Mouse (Mus musculus): Measurements from ENCODE around the gene Gm2310.
"Not testable (repeated sequence)": the region's sequence is repeated elsewhere in the genome, so short reads cannot be mapped to it uniquely, and the experiment has no call there.

Gm2310 gene

DNA sequence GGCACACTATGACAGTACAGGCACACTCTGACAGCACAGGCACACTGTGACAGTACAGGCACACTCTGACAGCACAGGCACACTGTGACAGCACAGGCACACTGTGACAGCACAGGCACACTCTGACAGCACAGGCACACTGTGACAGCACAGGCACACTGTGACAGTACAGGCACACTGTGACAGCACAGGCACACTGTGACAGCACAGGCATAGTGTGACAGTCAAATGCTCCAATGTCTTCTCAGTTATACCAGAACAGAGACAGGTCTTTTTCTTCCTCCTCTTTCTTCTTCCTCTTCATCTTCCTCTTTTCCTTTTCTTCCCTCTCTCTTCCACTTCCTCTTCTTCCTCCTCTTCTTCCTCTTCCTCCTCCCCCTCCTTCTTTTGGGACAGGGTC is at the start of gene Gm2310:
Gm2310 (minus strand) TSS at position 101 of the 400 bp plus-strand sequence.
- DNase-seq (ENCODE audit: low read depth, low spot score), result not testable (repeated sequence)

DNA sequence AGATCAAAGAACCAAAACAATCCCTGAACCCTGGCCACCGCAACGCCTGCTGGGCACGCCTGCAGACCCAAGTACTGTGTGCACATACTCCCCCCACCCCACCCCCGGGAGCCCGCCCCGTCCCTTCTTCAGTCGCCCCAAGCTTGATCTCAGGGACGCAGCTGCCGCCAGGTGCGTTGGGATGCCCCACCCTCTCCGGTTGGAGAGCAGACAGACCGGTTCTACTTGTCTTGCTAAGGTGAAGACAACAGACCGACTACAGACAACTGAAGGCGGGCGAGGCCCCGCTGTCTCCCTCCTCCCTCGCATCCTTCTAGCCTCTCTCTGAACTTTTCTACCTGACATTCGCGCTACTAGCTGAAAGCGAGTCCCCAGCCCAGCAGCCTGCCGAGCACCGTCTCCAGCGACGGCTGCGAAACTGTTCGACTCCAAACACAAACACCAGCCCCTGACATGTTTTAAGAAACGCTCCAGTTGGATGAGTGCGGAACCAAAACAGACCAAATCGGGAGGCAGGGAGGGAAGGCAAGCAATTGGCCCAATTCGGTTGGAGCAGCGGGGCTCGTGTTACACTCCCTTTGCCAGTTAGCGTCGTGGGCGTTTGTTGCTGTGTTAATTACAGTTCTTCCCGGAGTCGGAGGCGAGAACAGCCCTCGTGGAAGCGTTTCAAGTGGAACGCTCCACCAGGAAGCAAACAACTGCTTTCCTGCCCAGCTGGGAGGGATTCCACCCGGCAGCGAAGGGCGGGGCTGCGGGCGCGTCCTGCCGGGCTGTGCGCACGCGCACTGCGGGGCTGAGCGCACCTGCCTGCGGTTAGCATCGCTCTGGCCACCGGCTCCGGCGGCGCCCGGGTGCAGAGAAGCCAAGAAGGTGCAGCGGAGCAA is 49.1 kb upstream of the Gm2310 start:
- DNase-seq (ENCODE audit: low read depth, low spot score), result peak; percentile 67

DNA sequence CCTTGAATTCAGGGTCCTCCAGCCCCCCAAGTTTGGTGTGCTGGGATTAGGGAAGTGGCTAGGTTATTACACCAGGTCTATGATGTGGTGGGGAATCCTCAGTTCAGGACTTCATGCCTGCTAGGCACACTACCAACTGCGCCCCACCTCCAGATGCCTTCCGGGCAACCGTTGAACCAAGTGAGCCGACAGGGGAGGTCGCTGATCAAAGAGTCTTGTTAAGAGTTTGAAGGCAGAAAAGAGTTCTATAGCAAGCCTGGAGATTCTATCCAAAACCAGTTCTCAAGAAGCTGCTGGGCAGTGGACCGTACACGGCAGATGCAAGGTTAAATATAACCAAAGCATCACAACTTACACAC is 48.5 kb upstream of the Gm2310 start:
- DNase-seq (ENCODE audit: low read depth, low spot score), result no peak

DNA sequence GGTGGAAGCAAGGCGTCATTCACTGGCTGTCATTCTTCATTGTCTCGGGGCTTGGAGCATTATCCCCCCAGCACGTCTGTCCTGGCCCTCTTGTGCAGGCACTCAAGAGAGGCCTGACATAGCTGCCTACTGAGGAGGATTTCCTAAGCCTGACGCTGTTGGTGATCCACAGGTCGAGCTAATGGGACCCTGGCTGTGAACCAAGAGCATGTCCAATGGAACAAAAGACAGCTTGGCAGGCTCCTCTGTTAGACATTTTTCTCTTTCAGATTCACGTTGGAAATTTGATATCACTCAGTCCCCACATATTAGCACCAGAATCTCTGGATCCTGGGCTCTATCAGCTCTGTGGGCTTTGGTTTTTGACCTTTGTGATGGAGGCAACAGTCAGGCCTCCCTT is 45.7 kb upstream of the Gm2310 start:
- no peak for DNase-seq (ENCODE audit: low read depth, low spot score)

DNA sequence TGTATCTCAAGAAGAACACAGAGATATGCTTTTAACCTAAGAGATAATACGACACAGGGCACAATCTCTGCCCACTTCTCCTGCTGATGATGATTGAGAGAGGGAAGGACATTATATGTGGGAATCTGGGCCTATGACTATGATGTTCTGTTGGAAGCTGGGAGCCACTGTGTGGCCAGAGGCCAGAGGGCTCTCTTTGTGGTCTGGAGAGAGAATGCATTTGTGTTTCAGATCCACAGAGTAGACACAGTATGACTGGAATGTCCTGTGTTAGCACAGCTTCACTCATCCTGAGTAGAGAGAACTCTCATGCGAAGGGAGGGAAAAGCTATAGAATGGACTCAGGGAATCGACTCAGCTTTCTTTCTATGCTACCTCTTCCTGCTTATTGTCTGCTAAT is 44.6 kb upstream of the Gm2310 start:
- DNase-seq (ENCODE audit: low read depth, low spot score), result no peak

DNA sequence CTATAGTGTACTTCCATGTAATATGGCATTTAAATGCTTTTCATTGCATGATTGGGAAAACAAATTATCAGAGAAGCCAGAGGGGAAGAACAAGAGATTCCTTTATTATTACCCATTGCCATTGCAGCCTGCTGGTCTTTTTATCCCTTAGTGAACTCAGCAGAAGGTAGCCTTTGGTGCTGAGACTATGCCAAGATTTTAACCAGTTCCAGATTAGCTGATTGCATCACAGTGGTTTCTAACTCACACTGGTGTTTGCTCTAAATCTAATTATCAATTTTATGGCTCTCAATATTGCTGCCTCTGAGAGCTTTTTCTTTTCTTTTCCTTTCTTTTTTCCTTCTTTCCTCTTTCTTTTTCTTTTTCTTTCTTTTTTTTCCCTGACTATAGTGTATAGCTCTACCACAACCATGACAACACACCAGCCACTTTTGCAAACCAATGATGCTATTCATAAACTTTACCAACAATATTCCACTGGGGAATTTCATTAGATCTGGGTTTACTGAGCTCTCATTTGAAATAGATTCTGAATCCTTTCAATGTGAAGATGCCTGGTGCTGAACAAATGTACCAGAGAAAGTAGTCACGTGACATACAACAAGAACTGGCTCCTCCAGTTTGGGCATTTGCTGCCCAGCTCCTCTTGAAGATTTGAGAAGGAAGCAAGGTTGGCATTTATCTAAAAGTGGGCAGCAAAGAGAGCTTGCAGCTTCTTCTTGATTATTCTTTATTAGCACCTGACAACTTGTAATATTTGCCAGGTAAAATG is 43.9 kb upstream of the Gm2310 start:
- no peak for DNase-seq (ENCODE audit: low read depth, low spot score)

DNA sequence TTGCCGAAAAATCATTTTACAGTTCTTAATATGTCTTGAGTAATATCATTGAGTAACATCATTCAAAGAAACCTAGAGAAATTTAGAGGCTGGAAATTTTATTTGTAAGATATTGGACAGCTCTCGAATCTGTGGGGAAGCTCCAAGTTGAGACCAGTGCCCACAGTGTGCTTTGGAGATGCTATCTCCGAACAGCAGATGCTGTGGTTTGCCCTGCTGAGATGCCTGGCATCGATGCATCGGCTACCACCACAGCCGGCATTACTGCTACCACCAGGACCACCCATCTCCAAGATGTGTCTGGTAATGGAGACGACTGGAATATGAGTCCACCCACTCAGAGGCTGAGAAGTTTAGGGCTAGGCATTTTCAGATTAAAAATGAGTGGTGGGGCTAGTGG is 43.0 kb upstream of the Gm2310 start:
- no peak for DNase-seq (ENCODE audit: low read depth, low spot score)

DNA sequence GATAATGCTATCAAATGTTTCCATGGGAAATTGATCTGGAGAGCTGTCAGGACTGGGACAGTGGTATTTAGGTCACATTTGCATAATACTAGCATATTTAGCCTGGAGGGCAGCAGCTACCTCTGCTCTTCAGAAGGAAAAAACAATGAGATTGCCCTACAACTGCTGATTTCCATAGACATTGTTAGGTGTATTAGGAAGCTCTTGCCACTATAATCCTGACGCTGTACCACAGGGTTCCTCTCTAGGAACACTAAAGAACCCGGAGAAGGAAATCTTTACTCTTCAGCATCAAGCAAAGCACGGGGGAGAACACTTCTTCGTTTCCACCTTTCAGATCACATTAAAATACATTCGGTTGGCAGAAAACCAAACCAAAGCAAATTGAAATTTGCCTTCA is 11.4 kb upstream of the Gm2310 start:
- DNase-seq (ENCODE audit: low read depth, low spot score), result no peak

DNA sequence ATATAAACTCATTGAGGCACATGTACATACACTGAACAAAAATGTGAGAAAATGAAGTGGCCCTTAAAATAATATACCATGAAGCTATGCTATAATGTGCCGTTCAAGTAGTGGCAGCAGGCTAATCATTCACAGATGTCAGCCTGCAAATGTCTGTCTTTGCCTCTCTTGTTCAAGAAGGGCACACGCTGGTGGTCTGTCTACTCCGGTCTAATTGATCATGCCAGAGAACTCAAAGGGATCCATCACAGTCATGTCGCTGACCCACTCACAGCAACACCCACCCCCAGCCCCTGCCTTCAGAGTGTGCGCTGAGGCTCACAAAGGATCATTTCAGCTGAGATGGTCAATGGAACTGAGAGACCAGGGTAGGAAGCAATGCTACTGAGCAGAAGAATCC is 6.8 kb downstream of the Gm2310 start:
- DNase-seq (ENCODE audit: low read depth, low spot score), result no peak

DNA sequence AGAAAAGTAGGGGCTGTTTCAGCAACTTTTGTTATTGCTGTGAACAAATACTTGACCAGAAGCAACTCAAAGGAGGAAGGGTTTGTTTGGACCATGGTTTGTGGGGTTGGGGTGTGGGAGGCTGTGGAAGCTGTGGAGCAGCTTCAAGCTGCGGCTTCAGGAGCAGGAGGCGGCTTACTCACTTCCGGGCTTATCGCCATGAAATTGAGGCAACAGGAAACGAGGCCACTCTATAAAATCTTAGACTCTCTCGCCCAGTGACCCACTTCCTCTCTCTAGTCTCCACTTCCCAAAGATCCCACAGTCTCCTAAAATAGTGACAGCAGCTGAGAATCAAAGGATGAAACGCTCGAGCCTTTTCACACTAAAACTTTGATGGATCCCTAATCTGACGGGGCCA is 7.9 kb downstream of the Gm2310 start:
- DNase-seq (ENCODE audit: low read depth, low spot score), result no peak

DNA sequence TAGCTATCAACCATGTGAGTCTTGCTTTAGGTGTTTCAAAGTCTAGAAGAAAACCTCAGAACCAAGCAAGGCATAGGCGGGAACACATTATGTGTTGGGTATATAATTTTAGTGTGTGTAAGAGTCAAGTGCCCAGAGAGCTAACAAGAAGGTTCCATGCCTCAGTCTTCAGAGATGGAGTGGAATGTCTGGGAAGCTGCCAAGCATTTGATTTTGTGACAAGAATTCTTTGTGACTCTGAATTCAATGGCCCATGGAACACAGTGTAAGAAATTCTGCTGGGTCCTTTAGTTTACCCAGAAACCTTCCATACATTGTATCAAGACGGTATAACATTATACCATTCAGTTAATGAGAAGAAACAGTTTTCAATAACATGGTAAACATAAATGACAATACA is 17.3 kb downstream of the Gm2310 start:
- no peak for DNase-seq (ENCODE audit: low read depth, low spot score)

DNA sequence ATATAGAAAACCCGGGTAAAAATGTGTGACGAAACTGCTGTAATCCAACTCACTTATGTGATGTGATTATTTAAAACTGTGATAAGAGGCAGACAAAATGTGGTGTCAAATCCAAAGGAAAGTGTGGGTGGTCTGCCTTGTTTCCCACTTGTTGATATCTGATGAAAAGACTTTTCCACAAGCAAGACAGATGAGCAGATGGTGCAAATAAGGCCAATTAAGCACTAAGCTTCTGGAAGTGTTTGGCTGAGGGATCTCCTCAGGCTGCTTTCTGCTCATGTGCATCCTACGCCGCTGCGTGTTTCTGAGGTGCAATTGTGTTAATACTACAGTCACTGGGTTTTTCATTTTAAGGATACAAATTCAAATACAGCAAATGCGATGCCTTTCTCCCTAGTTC is 34.5 kb downstream of the Gm2310 start:
- no peak for DNase-seq (ENCODE audit: low read depth, low spot score)

DNA sequence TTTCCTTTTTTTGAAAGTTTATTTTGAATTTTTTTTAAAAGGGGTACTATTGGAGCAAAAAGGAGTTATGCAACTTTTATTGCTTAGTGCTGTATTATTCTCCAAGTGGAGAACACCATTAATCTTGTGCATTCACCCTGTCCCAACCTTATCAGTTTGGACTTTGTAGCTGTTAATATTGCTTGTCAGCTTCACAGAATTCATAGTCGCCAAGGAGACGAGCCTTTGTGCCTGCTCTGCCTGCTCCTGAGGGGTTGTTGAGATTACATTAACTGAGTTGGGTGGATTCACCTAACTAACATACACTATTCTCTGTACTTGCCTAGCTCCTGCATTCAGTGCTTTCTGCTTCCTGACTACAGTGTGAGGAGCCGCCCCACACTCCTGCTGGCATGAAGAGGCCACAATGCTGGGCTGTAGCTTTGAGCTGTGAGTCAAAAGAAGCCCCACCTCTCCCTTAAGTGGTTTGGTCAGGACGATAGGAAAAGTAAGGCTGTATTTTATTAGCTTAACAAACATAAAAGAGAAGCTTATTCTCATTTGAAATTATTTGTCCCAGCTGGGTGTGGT is 50.7 kb downstream of the Gm2310 start:
- no peak for DNase-seq (ENCODE audit: low read depth, low spot score)
